Mouse (Mus musculus) layer of hippocampus, adult 18-20 months (tissue): ENCODE measurements at regions not wholly inside any gene's neighbourhood (a gene's known extent, or its start where the extent isn't known, plus 50 kb on each side); places are given as distances from the start of the nearest gene placed in this dataset.

Source experiments
- DNase-seq, 2 experiments: peaks; one replicate each; pipeline ENCODE4 v3.0.0; 2022; ENCODE audit warnings: low spot score in 2 of 2

DNA sequence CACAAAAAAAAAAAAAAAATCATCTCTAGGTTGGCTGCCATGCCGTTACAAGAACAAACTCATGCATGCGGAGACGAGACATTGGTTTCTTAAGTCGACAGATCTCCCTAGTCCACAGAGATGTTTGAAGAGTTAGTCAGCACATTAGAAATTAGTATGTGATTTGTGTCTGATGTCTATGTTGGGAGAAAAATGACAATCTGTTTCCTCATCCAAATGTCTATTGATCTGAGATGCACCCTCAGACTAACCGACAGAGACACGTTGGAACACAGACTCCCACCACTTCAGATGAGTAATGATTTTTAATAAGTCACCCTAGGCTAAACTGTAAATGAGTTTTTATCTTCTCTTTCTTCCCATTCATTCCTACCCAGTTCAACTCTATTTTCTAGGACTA lies 506.9 kb downstream of the Epha4 start:
- peak in 1 of 2 experiments; percentile 18 for DNase-seq

DNA sequence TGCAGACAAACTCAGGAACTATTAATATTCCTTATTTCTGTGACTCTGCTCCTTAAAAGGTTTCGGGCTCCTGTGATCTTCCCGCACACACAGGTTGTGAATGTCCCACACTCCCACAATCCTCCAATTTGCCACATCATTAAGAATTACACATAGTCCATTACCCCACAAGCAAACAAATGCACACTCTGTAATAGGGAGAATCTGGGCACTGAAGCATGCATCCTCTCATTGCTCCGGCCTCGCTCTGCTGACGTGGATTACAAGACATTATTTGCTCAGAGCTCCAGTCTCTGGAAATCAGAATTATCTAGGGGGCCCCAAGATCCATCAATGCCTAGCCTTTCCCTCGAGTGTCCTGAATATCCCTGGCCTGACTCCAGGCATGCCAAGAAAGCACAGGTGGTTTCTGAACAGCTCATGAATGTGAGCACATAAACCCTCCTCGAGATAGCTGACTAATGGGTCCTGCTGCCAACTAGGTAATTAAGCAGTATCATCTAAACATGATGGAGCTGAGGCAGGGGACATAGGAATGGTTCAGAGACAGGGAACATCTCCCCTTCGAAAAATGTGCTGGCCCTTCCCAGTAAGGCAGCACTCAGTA lies 504.2 kb downstream of the Epha4 start:
- no peak for DNase-seq

DNA sequence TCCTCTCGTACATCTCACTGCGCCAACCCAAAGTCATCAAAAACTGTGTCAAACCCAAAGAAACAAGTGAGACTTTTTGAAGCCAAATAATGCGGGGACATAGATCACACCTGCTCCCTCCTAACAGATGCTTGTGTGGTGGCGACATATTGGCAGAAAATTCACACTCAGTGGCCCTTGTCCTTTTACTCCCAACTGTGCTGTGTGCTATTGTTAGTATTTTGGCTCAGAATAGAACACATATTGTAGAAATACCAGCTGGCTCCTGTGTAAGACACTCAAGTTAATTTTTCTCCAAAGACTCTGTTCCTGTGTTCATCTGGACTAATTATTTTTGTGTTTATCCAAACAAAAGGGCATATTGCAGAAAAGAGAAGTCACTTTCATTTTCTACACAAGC lies 487.2 kb downstream of the Epha4 start:
- DNase-seq = peak; percentile 35 to 76

DNA sequence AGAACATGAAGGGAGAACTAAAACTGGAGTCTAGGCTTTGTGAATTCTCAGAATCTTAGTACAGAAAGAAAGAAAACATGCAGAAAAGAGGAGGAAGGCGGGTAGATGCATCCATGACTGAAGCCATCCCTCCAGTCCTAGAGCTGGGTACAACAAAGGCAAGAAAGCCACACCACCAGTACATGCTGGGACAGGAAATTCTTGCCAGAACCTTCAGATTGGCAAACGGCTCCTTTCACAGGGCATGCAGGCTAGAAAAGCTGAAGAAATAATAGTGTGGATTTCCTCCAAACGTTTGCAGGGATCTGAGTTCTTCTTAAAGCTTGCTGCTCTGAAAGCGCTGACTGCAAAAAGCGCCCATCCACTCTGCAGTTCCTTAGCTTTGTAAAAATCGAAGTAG lies 486.7 kb downstream of the Epha4 start:
- no peak for DNase-seq

DNA sequence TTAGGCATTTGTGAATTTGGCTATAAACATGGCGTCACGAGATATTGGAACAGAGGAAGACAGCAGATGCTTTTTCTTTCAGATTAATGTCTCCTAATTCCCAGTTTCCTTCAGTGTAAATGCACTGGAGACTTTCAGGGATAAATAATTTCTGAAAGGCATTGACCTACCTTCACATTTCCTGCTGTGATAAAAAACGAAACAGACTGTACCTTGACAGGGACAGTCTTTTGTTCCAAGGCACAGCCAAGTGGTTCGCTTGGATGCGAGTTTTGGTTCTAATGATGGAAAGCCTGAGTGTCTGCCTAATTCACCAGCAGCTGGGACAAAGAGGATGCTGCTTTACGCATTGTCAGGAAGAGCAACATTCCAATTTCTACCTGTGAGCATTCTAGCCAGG lies 485.8 kb downstream of the Epha4 start:
- no peak for DNase-seq

DNA sequence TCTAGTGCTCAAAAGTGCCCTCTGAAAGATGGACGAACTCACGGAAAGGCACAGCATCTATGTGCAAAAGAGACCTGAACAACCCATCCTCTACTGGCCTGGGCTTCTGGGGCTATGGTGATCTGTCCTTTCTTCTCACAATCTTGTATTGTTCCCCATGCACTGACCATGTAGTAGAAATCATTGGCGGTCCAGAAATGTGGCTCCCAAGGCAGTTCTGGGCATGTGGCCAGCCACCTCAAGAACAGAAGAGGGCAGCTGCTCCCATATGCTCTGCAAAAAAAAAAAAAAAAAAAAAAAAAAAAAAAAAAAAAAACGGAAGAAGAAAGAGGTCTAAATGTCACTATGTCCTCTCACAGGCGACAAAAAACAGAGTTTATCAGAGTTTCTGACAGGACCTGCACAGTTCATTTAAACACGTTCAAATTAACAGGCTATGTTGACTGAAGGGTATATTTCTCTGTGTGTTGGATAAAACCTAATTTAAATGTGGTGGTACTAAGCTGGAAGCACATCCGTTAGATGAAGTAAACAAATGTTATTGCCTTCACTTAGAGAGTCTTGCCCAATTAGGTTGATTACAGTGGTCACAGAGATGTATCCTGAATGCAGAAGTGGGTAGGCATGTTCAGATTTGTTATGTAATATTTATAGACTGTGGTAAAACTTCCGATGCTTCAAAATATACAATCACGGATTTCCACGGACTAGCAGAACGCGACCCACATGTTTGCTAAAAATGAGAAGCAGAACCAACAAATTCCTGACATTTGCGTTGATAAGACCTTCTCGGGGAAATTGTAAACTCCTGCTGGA lies 470.9 kb downstream of the Epha4 start:
- DNase-seq = no peak

DNA sequence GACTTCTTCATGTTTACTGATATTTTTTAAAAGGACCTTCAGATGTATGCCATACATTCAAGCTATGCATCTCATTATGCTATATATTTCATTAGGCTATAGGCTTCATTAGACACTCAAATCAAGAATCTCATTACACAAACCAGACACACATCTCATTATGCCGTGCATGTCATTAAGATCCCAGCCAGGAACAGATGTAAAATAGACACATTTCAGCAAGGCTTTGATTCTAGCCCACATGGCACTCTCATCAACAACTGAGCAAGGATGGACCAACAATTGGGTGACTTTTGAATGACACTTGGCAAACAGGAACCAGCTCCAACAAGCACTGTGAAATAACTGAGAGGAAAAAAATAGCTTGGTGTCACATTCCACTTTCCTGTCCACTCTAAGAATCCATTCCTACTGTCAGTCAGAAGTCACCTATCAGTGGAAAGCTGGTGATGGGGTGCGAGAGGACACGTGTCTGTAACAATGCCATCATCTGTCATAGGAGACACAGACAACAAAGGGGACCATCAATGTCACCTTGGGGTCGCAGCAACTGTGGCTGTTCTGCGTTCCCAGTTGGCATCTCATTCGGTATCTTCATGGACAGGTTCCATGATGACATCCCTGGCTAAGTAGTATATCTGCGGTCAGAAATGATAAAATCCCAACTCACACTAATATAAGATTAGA lies 466.0 kb downstream of the Epha4 start:
- no peak for DNase-seq

DNA sequence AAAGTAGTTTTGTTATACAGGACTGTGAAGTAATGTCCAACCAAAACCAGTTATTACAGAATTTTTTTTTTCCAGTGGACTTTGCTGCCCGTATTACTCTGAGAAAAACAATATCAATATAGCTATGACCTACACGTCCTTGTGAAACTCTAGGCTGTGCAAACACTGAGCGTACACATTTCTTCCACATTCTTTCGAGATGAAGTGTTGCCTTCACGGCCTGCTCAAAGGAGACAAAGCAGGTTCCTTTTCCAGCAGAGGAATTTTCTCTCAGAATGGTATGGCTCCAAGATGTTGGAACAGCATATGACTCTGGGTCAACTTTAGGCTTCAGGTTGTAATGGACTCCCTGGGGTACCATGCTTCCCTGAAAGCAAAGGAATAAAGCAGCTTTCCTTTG lies 463.6 kb downstream of the Epha4 start:
- DNase-seq = no peak

DNA sequence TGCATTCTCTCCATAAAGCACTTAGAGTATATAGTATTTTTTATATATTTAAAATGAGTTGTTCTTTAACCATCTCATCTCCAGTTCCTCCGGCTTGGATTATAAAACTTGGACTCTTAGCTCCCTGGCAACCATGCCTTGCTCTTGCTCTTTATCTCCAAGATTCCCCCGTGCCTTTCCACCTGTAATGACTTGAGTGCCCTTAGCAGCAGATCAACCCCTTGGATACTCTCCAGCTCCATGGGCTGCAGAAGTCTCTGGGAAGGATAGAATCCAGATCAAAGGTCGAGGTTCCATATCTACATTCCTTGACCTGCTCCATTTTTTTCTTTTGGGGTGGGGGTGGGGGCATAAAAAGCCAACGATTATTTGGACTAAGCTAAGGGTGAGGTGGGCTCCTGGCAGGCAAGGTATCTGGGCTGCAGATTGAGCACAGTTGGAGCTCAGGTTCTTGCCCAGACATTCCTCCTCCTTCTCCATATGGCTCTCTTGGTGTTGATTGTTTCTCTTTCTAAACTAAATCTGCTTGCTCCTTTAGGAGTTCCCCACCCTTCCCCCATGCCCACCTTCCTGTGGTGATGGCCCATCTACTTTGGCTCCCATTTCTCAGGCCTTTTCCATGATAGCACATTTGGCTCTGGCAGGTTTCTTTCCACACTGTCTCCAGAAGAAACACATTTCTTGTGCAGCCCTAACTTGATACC lies 460.9 kb downstream of the Epha4 start:
- no peak for DNase-seq

DNA sequence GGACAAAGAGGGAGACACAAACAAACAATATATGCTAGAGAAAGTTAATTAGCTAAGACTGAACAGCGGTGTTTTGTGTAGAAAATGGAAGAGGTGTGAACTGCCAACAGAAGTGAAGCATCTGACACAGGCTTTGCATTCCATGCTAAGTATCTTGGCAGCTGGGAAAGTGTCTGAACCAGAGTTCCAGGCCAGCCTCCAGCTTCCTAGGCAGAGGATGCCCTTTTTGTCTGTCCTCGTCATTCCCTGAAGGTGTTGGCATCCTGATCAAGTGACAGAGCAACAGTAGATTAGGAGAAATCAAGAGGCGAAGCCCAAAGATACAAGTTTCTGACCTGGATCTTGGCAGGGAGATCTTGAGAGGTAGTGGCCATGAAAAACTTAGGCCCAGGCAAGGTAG lies 452.4 kb downstream of the Epha4 start:
- DNase-seq = no peak

DNA sequence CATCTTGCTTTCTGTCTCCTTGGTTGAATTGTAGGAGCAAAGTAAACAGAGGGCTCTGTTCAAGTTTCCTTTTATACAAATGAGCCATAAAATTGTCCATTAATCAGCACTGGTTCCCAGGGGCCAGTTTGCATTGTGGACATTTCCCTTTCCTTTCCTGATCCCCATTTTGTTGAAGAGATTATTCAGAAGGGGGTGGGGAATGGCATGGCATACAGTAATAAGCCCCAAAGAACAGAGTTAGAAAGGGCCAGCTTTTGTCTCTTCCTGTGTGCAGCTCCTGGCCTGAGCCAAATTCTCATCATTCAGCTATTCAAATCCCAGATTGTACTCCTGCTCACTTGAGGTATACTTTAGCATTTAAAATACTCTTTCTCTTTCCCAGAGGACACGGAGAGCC lies 441.8 kb downstream of the Epha4 start:
- DNase-seq = no peak

DNA sequence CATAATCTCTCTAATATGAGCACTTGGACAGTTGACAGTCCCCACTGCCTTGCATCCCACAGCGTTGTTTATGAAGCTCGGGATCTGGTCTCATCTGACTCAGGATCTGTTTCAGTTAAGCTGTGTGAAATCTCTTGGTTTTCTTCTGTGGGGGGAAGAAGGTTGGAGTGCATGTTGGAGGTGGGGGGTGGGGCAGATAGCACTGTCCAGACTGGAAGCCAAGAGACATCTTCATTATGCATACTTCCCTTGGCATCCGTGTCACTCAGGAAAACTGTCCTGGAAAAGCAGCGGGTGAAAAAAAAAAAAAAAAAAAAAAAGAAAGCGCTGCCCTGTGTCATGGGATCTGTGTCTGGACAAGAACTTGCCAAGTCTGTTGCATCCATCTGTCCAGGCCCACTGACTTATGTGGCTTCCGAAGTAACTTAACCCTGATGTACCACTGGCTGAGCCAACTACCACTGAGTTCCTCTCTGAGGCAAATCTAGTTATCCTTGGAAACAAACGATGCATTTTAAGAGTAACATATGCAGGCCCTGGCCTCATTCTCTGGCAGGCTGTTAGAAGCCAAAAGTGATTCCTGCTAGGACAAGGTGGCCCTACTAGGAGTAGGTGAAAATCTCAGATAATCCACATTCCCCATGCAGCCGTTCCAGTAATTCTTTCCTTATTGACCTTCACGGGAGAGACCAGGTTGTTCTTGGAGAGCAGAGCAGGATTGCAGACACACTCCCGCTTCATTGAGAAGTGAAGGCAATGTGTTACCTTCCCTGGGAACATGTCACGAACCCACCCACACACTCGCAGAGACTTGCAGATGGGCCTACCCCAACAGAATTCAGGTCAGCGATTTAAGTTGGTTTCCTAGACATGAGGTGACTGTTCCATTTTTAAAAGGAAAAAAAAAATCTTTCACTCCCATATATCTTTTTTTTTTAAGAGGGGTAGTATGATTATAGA lies 439.7 kb downstream of the Epha4 start:
- DNase-seq = peak in 1 of 2 experiments; percentile 28

DNA sequence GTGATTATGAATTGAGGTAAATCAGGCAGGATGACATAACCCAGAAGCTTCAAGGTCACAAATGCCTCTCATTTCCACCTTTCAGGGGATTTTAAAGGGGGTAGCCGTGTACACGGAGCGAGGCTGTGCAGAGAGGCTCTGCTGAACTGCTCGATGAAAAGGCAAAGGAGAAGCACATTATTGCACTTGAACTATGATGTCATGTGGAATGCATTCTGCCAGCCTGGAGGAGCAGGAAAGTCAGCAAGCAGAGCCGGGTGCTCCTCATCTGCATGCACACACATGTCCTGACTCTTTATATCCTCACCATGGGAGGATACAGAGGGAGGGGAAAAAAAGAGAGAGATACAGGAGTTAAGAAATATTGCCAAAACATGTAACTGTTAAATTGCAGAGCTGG lies 434.1 kb downstream of the Epha4 start:
- DNase-seq = no peak

DNA sequence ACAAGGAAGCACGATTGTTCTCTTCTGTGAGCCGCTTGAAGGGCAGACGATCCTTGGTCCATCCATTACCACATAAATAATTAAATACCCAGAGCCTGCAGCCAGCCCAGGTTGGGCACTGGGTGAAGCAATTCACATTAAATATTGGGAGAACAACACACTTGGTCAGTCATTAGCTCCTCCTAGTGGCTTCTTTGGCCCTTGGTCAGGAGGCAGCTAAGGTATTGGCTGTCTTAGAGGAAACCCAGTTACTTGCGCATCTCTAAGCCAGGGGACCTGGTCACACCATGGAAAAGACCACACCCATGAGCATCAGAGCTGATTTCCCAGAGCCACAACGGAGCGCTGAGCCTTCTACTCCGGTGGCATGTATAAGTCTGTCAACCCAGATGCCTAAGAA lies 433.2 kb downstream of the Epha4 start:
- peak in 1 of 2 experiments; percentile 22 for DNase-seq

DNA sequence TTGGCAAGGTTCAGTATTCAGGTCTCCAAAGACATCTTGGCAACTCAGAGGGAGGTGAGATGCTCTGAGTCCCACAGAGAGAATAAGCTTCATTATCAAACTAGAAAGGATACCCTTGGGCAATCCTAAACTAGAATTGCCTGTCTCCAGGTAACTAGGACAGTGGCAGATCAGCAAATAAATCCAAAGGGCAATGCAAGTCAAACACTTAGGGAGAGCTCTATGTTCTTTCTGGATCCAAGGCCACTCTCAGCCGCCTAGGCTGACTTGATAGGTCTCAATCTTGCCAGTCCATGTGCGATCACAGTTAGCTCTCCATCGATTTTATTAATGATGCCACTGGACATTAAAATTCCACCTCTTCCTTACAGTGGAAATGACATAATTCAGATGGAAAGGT lies 432.5 kb downstream of the Epha4 start:
- no peak for DNase-seq

DNA sequence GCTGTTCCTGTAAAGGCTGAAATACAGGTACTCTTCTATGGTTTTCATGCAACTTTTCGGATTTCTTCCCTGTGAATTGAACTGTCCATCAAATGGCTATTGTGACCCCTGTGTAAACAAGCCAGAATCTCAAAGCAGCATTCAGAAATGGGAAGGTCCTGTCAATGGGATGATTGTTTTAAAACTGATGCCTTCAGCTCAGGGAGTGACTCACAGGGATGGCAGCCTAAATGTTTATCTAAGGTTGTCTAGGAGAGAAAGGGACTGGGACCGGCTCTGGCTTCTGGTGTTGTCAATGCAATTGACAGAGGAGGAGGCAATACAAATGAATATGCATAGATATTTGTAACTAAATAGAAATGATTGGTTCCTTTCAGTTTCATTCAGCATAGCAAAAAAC lies 421.3 kb downstream of the Epha4 start:
- no peak for DNase-seq

DNA sequence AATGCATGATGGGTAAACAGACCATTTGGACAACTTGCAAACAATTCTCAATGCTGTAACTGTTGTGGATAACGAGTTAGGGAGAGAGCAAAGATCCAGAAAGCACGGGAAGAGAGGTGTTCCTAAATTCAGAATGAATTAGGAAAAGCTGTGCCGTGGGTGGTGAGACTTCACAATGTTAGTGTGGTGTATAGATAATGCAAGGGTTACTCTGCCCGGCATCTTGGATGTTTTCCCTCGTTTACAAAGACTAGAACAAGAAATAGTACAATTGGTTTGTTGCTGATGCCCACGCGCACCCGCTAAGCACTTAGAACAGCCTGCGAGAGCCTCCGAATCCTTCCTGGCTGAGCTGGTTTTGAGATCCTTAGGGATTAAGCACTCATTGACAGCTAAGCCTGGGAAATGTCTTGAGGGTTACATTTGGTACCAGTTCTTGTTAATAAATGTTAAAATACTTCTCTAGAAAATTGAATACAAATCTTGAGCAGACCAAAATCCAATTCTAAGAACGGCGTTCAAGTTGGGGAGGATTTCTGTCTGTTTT lies 413.1 kb downstream of the Epha4 start:
- peak in 1 of 2 experiments; percentile 60 for DNase-seq

DNA sequence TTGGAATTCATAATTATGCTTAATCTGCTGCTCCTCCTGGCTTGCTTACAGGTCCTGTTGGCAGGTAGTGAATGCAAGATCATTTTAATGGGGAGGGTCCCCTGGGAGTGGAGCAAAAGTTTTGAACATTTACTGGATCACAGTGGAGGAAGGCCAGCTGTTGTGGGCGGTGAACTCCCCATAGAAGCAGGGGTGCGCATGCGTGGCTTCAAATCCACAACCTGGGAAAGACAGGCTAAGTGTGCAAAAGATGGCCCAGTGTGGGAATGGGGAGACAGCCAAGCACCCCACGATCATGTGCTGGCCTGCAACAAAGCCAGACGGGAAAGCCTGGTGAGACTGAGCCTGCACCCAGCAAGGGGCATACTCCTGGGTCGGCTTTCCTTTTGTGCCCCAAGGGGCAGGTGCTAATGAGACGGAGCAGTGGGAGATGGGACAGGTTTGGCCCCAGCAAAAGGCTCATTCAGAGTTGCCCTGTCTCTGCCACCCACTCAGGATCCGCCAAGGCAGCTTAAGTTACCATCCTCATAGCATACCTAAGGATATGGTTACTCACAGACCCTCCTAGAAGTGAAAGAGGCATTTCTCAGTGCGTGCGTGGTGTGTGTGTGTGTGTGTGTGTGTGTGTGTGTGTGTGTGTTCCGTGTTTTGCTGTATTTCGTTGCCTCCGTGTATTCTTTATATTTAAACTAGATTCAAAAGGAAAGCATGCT lies 412.3 kb downstream of the Epha4 start:
- DNase-seq = no peak

DNA sequence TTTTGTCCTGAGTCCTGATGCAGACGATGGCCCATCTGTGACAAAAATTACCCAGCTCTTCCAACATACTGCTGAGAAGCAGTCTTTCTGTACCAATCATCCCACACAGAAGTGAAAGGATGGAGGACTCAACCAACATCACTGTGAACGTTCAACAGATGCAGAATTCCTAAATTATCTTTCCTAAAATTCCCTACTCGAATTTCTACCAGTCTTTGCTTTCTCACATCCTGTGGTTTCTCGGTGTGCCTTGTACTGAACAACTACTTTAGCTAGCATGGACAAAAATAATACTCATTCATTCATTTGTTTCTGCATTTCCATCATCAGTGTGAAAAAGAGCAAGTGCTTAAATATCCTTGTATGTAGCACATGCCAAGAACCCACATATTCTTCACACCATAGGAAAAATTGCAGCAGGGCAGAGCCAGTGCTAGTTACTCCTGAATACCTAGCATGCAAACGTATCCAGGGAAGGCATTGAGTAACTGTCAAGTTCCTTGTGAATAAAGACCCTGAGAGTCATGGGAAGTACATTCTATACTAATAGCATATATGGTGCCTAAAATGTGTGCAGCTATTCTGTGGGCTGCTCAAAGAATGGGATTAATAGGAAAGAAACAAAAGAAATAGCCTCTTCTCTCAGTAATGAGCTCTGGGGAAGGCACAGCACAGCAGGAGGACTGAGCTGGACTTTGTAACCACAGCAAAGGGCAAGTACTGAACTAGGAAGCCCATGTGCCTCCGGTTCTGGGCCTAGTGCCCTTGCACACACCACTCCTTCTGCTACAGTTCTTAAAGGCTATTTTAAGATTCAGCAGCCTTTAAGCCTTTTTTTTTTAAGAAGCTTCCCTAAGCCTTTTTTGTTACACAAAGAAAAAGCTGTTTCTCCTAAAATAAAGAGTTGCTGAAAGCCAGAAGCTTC lies 404.8 kb downstream of the Epha4 start:
- DNase-seq = no peak
